Mouse (Mus musculus): Measurements from ENCODE around the gene Selenoo.

Gene Selenoo

DNA sequence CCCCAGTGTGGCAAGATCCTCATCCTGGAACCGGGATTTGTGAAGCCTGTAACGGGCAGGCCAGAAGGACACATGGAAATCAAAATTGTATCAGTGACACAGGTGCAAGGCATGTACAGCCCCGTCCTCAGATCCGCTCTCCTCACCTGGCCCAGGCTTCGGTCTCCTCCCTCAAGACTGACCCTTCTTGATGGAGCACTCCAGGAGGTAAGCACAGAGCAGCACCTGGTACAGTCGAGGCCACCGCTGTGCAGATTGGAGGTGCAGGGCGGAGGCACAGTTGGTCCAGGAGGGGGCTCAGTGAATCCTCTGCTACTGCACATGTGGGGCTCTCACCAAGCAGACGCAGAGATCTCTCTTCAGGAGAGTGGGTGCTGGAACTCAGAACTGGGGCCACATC lies 36.5 kb downstream of the Selenoo start:
- no peak for DNase-seq (ENCODE audit: low spot score in 2 of 2)

DNA sequence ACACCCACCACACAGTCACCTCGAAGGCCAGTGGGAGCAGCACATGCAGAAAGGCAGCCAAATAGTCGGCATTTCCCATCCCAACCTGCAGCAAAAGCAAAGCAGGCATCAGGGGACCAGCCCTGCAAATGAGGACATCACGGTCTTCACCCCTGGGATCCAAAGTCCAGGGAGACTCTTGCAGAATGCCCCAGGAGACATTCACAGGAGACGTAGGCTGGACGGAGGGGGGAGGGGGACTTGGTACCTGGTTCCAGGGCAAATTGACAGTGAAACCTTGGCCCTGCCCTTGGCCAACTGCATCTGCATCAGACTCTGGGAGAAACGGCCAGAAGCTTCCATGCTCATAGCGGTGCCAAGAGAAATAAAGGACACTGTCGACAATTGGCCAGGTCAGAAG lies 37.7 kb downstream of the Selenoo start:
- no peak for DNase-seq (ENCODE audit: low spot score in 2 of 2)

DNA sequence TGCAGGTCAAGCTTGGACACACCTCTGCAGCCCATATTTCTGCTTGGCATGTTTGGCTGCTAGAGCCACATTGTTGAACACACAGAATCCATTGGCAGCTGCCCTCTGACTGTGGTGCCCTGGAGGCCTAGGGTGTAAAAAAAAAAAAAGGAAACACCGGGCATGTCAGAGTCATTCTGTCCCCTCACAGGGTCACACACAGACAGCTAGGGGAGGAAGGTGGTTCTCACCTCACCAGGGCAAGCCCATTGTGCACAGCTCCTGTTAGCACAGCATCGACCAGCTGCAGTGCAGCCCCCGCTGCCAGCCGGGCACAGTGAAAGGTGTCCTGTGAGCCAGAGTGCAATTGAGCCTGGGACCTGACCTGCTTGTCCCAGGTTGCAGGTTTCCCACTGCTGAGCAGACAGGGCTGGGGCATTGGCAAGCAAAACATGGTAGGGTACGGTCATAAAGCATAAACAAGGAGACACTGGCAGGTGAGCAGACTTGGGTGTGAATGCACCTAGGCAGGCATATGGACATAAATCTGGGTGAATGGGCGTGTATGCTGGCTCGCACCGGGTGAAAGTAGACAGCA lies 38.6 kb downstream of the Selenoo start:
- DNase-seq (ENCODE audit: low spot score in 2 of 2), result no peak

GRCm38 (mm10) chr15:89128382-89129350 lies 39.8 kb downstream of the Selenoo start, which contains the start of gene Hdac10:
Gene Hdac10, minus strand, starts transcription at chr15:89128700.
- DNase-seq (ENCODE audit: low spot score in 2 of 2), result peak; percentile 88 to 90

GRCm38 (mm10) chr15:89130245-89130644 lies 41.4 kb downstream of the Selenoo start:
- DNase-seq (ENCODE audit: low spot score in 2 of 2), result no peak

DNA sequence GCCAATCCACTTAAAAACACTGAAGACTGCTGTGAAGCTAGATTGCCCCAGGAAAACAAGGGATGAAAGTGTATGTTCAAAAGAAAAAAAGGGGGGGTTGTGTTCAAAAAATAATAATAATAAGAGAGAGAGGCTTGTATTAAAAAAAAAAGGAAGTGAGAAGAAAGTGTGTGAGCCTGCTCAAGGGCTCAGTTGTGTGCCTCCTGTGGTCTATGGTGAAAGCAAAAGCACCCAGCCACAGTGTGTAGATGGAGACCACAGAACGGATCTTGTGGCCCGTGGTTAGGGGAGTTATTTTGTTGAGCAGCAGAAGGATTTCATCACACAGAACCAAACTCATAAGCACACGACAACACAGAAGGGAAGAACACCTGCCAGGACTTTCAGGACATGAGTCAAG lies 42.4 kb downstream of the Selenoo start:
- no peak for DNase-seq (ENCODE audit: low spot score in 2 of 2)

DNA sequence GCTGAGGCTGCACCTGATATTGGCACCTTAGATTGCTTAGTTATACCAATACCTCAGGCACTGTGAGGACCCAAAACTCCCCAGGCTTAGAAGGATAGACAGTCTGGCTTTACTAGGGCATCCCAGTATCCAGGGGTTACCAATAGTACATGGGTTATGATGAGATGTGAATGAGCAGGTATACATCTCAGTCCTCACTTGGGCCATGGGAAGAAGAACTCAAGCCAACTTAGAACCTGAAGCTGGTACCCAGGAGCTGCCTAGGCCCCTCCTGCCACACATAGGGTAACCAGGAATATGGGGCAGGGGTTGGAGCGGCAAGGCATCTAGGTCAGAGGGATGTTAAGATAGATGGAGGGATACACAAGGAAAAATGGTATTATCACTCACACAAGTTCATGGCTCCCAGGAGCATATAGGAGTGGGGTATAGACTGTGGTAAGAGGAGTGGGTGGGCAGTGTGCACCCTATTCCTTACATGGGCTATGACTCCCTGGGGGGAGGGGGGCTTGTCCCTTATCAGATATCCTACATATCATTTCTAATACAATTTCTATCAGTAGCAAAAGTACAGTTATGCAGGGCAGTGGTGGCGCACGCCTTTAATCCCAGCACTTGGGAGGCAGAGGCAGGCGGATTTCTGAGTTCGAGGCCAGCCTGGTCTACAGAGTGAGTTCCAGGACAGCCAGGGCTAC lies 47.7 kb downstream of the Selenoo start:
- no peak for DNase-seq (ENCODE audit: low spot score in 2 of 2)

- no peak for DNase-seq (ENCODE audit: low spot score in 2 of 2)
These were observed 48.6 kb downstream of the Selenoo start for GRCm38 (mm10) chr15:89137378-89138045.

DNA sequence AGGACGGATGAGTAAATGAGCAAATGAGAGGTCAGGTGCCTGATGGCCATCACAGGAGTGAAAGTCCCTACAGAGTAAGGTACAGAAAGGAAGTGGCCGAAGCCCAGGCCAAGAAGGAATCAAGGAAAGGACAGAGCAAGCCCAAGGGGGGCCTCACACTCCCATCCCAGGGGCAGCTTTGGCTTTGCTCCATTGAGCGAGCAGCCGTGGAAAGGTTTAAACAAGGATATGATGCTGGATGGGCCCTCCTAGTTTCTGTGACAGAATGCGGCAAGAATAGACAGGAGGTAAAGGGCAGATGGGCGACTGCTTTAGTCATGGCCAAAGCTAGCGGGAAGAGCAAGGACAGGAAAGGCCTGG lies 49.1 kb downstream of the Selenoo start:
- no peak for DNase-seq (ENCODE audit: low spot score in 2 of 2)

DNA sequence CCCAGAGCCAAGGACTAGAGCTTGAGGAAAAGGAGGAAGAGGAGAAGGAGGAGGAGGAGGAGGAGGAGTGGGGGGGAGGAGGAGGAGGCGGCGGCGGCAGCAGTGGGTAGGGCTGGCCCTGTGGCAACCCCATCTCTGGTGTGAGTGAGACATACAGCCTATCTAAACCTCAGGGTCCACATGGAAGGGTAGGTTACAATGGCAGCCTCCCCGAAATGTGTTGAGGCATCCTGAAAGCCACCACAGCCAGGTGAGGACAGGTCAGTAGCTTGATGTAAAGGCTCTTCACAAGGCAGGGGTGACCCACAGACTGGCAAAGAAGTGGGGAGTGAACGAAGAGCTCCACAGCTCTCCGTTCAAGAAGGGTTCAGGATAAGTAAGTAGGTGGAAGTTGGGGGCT lies 49.6 kb downstream of the Selenoo start:
- no peak for DNase-seq (ENCODE audit: low spot score in 2 of 2)

- DNase-seq (ENCODE audit: low spot score in 2 of 2), result peak; percentile 78 to 86
These were observed 51.3 kb downstream of the Selenoo start for GRCm38 (mm10) chr15:89140048-89140658.

- peak in 1 of 2 experiments; percentile 51 for DNase-seq (ENCODE audit: low spot score in 2 of 2)
These were observed 51.9 kb downstream of the Selenoo start, which contains the start of gene Mapk12 for GRCm38 (mm10) chr15:89140659-89141252. Gene Mapk12, minus strand, starts transcription at chr15:89140703.

DNA sequence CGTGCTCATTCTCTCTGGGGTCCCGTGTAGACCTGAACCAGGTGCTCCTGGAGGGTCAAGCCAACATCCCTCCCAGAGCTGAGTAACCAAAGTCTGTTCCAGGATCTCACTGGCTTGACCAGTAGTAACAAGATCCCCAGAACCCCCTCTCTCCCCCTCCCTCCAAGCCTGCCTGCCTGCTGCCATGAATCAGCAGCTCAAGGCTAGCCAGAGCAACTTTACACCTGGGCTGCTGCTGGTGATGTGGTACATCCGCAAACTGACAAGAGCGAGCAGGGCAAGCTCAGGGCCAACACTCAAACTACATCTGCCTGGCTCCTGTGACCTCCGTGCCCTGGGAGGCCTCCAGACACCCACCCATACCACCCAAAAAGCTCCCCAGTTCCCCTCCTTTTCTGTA lies 52.6 kb downstream of the Selenoo start:
- no peak for DNase-seq (ENCODE audit: low spot score in 2 of 2)

DNA sequence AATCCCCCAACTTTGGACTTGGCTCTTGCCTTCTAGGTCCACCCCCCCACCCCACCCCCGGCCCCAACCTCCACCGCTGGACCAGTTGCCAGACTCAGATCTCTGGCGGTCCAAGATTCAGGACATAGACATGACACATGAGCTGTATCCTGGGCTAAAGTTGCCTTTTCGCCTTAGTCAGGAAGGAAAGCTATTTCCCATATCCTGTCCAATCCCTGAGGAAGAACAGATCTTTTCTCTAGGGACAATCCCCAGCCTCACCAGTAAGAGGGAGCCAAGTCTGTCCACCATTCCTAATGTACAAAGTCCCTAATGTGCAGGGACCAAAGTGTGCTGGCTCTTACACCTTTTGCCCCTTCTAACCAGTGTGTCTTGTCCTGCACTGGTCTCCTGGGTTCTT lies 53.0 kb downstream of the Selenoo start:
- no peak for DNase-seq (ENCODE audit: low spot score in 2 of 2)

DNA sequence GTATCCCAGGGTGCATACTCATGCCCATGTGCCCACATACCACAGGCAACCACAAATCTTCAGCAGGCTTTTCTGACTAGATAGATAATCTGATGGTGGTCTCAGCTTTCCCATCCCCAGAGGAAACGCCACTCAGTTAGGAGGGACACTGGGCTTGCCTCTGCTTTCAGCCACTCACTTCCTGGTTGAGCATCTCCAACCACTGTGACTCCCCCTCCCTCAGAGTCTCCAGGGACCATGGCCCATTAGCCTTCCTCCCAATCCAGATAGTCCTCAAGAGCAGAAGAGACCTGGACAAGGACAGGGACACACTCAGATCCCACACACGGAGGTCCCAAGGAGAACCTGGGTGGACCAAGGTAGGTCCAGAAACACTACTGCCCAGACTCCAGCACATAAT lies 54.2 kb downstream of the Selenoo start:
- no peak for DNase-seq (ENCODE audit: low spot score in 2 of 2)

DNA sequence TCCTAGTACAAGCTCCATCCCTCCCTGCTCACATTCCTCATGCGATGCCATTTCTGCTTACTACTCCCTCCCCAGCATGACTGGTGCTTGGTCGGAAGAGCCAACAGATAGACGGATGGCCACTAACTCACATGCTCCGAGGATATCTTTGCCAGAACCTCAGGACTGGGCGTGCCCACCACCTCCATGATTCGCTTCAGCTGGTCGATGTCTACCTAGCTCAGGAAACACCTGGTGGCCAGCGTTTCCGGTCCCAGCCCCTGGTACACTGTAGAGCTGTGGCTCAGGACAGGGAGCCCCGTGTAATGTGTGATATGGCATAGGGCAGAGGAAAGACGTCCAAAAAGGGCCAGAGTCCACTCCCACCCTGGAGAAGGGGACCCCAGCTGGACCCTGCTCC lies 56.1 kb downstream of the Selenoo start:
- no peak for DNase-seq (ENCODE audit: low spot score in 2 of 2)

GRCm38 (mm10) chr15:89145813-89146350 lies 57.0 kb downstream of the Selenoo start:
- no peak for DNase-seq (ENCODE audit: low spot score in 2 of 2)

GRCm38 (mm10) chr15:89146537-89146936 lies 57.7 kb downstream of the Selenoo start:
- DNase-seq (ENCODE audit: low spot score in 2 of 2), result peak; percentile 75

DNA sequence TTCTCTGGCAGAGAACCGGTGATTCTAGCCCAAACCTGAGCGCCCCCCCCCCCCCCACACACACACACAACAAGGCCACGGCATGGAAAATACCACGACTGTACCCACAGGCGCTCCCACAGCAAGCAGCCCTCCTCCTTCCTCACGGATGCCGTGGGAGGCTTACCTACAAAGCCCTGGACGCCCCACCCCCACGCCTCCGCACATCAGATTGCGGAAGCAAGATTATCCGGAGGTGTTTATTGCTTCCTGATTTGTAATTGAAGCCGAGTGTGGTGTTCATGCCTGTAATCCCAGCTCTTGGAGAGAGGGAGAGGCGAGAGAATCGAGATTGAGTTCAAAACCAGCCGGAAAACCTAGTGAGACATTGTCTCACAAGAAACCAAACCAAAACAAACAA lies 58.1 kb downstream of the Selenoo start:
- peak in 1 of 2 experiments; percentile 66 for DNase-seq (ENCODE audit: low spot score in 2 of 2)

DNA sequence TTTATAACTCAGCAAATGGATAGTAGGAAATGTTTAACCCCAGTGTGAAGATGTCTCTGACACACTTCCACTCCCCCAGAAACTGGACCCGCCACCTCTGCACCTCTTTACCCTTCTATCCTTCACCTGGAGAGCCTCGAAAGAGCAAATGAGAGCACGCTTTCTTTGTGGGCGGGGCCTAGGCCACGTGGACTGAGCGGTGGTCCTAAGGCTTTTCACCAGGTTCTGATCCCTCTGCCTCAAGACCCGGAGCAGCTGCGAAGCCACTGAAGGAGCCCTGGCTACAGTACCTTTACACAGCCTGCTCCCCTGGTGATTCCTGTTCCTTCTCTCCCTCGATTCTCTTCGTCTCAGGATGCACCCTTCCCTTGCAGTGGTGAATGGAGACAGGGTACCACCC lies 58.6 kb downstream of the Selenoo start:
- no peak for DNase-seq (ENCODE audit: low spot score in 2 of 2)

- DNase-seq (ENCODE audit: low spot score in 2 of 2), result no peak
These were observed 59.0 kb downstream of the Selenoo start for GRCm38 (mm10) chr15:89147895-89148294.
